Mouse (Mus musculus): ENCODE results near the gene Slc4a4.
"Not testable (repeated sequence)": the region's sequence is repeated elsewhere in the genome, so short reads cannot be mapped to it uniquely, and the experiment has no call there.

Gene Slc4a4

DNA sequence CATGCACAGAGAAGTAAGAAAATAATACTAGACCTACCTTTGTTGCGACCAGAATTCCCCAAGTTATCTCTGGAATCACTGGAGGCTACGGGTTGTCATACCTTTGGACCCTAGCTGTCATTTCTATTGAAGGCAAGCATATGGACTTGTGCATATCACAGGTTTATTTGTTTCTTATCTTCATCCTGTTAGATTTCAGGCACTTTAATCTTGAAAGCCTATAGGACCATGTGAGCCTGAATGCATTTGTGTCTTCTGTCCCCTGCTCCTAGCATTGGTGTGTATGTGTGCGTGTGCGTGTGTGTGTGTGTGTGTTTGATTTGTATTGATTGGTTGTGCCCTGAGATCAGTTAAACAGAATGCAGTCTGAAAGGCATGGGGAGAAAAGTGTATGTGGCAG lies 185.3 kb downstream of the Slc4a4 start:
- DNase-seq (ENCODE audit: low spot score in 2 of 2) = no peak

DNA sequence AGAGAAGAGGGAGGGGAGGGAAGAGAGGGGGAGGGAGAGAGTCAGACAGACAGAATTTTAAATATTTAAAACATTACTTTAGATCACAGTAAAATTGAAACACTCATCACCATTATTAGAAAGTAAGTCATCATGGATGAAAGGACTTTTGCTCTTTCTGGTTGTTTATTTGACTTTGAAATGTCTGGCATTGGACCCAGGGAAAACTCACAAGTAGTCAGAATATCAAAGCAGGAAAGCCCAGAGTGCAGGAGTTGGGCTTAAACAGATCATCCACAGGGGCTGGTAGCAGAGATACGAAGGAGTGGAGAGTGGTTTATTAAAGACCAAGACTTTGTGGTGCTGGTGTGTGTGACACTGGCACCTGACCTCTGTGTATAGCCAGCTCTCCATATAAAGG lies 191.1 kb downstream of the Slc4a4 start:
- DNase-seq (ENCODE audit: low spot score in 2 of 2) = no peak

DNA sequence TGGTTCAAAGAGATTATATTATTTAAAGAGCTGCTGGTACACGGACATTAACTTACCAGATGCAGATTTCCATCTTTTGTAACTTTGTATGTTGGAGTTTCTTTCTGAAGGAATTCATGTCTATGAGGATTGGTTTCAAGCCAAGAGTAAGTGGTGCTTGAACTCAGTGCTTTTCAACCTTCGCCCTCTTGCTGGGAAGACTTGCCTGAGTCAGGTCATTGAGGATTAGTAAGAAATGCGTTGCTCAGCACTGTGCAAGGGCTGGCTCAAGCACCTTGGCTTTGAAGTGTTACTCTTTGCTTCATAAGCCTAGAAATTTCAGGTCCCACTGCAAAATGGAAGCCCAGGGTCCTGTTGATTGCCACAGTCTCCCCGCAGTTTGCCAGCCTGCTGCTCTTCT lies 196.9 kb downstream of the Slc4a4 start:
- no peak for DNase-seq (ENCODE audit: low spot score in 2 of 2)

DNA sequence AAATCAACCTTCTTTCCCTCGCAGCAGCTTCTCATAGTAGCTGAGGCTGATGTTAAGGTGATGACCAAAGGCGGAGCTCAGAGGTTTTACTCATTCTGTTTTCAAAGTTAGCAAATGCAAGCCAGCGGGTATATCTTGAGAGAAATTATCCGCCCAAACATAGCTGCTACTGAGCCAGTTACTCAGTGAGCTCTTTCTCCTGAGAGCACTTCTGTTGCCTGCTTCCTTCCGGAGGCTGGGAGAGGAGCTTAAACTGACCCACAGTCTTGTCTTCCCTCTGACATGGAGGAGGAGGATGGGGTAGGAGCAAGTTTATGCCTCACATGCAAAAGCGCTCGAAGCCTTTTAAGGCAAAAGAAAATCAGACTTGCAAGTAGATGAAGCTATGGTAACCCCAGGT lies 201.3 kb downstream of the Slc4a4 start:
- peak; percentile 21 to 24 for DNase-seq (ENCODE audit: low spot score in 2 of 2)

DNA sequence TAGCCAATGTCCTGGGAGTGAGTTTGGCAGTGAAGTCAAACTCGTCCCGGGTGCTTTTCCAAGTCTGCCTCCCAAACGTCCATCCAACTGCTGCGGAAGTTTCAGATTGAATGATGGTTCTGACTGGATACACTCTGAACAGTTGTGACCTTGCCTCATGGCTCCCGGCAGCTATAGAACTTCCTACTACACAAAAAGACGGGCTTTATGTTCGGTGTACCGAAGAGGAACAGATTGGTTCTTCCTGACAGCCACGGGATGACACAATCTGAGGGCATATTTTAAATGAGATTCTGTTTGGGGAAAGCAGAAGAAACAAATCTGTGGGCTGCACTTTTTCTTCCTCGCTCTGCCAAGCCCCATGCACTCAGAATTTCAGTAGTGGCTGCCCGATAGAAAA lies 201.8 kb downstream of the Slc4a4 start:
- peak; percentile 19 to 42 for DNase-seq (ENCODE audit: low spot score in 2 of 2)

DNA sequence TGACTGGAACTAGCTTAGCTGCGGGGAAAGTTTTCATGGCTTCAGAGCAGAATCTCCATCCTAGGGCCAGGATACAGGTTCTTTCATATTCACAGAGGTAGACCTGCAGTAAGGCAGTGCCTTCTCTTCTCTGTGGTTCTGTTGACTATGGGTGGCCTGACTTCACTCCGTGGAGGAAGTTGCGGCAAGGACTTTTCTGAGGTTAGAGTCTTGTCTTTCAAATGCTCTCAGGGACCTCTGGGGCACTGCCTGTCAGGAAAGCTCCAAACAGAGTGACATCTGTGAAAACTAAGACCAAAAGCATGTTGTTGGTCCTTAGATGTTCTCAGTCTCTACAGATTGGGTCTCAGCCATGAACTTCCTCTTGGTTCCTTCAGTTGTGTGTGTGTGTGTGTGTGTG lies 203.5 kb downstream of the Slc4a4 start:
- no peak for DNase-seq (ENCODE audit: low spot score in 2 of 2)

DNA sequence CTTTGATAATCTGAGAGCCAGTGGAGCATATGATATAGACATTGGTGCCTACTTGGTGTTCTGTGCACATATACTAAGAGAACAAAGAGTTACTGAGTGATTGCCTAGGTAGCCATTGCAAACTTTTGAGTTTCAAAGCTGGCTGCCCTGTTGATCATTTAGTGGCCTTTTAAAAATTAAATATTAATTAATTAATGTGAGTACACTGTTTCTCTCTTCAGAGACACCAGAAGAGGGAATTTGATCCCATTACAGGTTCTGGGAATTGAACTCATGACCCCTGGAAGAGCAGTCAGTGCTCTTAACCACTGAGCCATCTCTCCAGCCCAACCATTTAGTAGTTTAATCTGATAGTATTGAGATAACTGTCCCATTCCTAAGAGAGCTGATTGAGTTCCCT lies 209.8 kb downstream of the Slc4a4 start:
- DNase-seq (ENCODE audit: low spot score in 2 of 2) = no peak

DNA sequence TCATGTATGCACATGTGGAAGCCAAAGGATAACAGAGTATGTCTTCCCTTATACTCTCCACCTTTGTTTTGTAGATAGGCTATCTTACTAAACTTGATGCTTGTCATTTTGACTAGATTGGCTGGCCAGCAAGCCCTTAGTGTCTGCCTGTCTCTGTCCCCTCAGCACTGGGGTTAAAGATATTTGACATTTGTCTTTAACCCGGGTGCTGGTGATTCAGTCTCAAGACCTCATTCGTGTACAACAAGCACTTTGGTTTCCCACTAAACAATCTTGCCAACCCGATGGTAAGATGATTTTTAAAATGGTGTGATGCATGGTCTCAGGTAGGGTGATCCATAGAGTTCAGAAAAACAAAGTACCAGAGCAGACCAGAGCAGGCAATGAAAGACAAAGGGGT lies 210.7 kb downstream of the Slc4a4 start:
- DNase-seq (ENCODE audit: low spot score in 2 of 2) = no peak

DNA sequence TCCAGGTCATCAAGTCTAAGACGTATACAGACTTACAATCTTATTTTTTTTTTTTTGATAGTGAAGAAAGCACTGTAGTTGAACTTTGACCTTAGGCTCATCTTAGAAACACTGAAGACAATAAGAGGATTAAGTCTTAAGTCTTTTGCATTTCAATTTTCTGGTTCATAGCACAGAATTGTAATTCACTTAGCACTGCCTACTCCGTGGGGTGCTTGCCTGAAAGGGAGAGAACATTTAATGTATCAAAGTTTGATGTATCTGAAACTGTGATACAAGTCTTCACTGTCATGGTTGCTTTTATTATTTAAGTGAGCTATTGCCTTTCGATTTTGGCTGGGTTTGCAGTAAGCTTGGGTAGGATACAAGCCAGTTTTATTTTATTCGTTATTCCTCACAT lies 211.5 kb downstream of the Slc4a4 start:
- DNase-seq (ENCODE audit: low spot score in 2 of 2) = no peak

DNA sequence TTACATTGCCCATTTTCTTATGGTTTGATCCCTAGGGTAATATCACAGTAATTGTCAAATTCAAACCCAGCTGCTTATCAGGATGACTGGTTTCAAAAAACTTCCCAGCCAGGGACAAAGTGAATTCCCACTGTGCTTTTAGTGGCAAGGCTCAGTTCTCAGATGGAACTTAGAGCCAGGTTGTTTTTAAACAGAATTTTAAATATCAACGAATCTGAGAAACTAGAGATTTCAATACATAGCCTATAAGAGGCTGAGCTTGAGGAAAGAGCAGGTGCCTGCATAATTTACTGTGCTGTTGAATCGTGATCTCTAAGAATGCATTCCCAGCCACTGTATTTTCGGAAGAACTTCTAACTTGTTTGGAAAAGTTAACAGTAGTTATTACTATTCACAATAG lies 213.3 kb downstream of the Slc4a4 start:
- DNase-seq (ENCODE audit: low spot score in 2 of 2) = no peak

DNA sequence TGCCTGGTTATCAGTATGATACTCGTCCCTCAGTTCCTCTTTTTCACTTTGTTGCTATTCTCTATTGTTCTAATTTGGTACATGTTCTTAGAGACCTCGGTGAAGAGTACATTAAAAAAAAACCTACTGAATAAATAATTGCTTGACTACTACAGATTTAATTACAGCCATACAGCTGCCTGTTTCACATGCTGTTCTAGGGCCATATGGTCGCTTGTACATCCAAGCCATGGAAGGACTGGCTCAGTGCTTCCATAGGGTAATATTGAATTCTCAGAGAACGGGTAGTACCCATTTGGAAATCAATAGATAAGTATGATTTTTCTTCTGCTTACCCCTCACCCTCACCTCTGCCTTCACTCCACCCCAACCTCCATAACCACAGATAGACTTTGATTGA lies 215.9 kb downstream of the Slc4a4 start:
- no peak for DNase-seq (ENCODE audit: low spot score in 2 of 2)

DNA sequence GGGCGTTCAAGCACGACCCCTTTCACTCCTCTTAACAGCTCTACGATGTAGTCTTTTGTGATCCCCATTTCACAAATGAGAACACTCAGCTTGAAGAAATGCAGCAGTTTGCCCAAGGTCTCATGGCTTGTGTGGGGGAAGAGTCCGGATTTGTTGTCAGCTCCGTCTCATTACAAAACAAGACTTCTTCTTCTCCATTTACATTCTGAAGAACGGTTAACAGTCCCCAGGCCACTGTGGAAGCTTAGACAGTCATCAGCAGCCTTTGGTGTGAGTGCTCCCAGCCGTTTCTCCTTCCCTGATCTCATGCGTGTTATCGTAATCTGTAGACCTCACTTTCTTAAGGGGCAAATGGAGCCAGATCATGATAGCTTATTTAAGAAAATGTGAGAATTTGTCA lies 218.7 kb downstream of the Slc4a4 start:
- no peak for DNase-seq (ENCODE audit: low spot score in 2 of 2)

DNA sequence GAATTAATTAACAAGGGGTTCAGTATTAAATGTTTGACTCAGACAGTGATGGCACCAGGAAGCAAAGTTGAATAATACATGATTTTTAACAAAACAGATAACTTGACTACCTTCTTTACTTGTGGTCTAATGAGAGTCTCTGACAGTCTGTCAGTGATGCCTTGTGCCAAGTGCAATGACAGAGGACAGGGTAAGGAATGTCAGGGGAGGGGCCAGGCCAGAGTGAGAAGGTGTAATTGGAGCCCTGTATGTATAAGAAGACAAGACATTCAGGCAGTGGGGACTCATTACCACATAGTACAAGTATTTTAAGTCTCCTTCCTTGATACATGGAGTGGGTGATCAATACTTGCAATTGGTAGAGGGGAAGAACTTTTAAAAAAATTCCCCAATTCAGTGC lies 219.6 kb downstream of the Slc4a4 start:
- no peak for DNase-seq (ENCODE audit: low spot score in 2 of 2)

DNA sequence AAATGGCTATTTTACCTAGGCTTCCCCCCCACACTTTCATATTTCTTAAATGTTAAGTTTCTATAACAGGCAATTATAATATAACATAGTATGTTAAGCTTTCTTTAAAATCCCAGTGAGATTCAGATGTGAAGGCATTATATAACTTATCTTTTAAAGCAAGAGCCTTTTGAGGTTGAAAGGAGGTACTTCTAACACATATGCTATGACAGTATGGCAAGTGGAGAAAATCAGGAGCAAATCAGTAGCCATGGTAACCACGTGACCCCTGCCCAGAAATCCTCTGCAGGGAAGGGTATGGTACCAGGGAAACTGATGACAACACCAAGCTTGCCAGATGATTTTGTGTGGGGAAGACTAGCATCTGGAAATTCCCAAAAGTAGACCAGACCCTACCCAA lies 222.2 kb downstream of the Slc4a4 start:
- DNase-seq (ENCODE audit: low spot score in 2 of 2) = no peak

DNA sequence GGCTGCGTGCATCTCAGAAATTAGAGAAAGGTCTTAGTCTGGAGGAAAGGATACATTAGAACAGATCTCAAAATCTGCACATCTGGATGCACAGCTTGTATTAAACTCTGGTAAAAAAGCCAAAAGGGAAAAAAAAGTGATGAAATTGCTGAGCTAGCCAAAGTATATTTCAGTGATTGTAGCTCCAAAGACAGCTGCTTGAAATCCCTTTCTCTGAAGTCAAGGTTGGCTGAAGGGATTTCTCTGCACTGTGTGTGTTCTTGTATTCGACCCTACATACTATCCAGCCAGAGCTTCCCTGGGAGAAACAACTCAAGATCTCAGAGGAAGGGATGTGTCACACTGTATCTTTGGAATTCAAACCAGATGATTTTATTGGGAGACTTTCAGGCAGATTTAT lies 223.2 kb downstream of the Slc4a4 start:
- DNase-seq (ENCODE audit: low spot score in 2 of 2) = no peak

DNA sequence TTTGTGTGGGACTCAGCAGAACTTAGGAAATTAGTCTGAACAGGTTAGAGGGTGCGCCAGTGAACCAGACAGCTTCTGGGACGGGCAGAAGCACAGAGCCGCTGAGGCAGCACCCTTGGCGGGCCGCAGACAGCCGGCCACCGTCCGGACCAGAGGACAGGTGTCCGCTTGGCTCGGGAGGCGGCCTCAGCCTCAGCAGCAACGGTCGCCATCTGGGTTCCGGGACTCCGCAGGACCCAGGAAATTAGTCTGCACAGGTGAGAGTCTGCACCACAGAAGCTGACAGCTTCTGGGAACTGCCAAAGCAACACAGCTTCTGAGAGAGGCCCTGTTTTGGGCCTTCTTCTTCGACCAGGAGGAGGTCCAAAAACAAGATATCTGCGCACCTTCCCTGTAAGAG lies 225.4 kb downstream of the Slc4a4 start:
- not testable (repeated sequence) for DNase-seq (ENCODE audit: low spot score in 2 of 2)

DNA sequence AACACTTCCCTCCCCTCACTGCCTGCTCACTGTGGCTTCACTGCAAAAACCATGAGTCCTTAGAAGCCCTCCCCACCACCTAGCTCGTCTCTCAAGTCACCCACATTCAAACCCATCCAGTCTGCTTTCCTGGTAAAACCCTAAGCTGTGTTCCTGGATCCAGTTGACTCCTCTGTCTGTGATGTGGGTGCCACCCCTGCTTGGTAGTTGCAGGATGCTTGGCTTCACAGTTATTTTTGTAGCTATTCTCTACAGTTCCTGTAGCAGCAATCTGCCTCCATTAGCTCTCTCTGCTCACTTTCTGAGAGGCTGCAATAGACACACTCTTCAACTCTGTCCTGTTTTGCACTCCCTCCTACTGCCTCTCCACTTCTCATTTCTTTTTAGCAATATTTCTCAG lies 234.3 kb downstream of the Slc4a4 start:
- peak in 1 of 2 experiments; percentile 24 for DNase-seq (ENCODE audit: low spot score in 2 of 2)

DNA sequence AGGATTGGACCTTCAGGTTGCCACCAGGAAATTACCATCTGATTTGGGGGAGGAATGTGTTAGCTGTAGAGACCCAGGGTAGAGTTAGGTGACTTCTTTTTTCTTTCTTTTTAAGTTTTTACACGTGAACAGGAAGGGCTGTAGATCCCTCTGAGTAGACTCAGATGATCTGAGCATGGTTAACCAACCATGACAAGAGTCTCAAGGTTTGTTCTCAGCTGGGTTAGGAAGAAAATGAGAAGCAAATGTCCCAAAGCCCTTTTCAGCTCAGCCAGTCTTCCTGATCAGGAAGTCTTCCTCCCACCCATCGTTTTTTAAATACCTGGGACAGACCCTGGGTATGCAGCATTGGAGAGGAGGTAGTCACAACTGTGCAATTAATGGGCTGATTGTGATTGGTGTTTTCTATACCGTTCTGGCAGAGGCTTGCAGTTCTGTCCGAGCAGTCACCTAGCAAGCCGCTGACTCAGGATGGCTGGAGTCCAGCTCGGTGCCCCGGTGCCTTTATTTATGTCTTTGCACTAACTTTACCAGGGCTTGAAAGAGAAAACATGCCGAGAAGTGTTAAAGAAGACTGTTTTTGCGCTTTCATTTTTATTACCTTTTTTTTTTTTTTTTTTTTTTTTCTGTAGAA lies 236.8 kb downstream of the Slc4a4 start:
- DNase-seq (ENCODE audit: low spot score in 2 of 2) = no peak

DNA sequence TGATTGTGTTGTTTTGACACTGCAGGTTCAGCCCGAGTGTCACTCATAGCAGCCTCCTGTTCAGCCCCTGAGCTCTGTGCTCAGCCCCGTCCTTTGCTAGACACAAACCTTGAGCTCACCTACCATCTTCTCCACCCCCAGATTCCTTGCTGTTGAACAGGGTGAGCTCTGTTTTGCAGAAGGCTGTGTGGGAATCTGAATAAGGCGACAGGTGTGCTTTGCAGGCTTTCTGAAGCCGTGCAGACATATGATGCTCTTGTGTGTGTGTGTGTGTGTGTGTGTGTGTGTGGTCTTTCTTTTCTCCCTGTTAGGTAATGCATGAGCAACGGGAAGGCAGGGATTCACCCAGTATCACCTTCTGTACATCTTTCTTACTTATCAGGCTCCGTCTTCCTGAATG lies 241.6 kb downstream of the Slc4a4 start:
- no peak for DNase-seq (ENCODE audit: low spot score in 2 of 2)

DNA sequence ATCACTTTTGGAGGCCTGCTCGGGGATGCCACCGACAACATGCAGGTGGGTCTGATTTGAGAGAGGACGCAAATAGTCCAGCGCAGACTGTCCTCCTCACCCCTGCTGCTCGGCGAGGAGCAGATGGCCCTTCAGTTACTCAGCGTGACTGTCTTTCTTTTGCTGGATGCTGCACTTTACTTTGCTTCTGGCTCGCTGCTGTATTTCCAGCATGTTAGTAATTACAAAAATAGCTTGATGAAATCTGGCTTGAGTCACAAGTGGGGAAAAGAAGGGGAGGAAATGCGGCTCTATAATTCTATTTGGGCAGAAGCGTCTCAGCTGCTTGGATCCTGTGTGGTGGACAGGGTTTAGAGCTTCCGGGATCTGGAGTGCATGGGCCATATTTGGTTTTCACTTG lies 249.2 kb downstream of the Slc4a4 start:
- DNase-seq (ENCODE audit: low spot score in 2 of 2) = peak; percentile 69 to 77

DNA sequence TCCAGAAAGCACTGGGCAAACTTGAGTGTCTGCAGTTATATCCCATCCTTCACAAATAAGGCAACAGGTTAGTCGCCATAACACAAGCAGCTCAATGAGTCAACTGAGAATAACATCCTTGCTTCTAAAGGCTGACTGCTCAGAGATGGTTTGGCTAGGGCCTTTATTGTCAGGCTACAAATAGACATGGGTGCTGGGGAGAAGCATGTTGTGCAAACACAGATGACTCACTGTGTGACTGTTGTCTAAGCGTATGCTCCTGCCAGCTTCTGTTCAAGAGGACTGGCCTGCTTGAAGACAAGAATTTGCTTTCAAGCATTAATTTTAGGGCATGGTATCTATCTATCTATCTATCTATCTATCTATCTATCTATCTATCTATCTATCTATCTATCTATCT lies 253.5 kb downstream of the Slc4a4 start:
- peak in 1 of 2 experiments; percentile 32 for DNase-seq (ENCODE audit: low spot score in 2 of 2)

DNA sequence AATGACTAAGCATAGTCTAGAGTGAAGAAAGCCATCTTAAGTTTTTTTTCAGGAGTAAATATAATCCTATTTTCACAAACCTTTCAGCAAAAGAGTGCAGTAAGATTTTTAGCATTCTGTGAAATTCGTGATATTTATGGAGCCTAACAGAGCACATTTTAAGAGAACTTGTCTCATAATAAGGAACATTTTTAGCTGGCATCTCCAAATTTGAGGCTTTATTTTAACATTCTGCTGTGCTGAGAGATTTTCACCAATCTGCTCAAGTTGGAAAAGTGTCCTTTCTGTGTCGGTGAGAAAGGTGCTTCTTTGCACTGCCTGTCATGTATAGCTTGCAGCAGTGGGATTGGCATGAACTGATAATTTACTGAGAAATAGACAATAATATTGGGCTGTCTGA lies 255.1 kb downstream of the Slc4a4 start:
- no peak for DNase-seq (ENCODE audit: low spot score in 2 of 2)

DNA sequence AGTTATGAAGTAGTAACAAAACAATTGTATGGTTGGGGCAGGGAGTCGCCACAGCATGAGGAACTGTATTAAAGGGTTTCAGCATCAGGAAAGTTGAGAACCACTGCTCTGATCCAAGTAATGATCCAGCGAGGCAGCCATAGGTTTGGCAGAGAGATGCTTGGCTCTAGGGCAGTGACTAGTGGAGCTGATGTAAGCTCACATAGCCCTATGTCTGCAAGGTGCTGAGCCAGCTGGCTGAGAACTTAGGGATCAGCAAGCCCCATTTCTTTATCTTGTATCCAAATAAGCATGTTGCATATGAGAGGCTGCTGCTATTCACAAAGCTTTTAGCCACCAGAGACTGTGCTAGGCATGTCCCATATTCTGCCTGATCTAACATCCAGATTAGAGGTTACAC lies 259.7 kb downstream of the Slc4a4 start:
- DNase-seq (ENCODE audit: low spot score in 2 of 2) = no peak

DNA sequence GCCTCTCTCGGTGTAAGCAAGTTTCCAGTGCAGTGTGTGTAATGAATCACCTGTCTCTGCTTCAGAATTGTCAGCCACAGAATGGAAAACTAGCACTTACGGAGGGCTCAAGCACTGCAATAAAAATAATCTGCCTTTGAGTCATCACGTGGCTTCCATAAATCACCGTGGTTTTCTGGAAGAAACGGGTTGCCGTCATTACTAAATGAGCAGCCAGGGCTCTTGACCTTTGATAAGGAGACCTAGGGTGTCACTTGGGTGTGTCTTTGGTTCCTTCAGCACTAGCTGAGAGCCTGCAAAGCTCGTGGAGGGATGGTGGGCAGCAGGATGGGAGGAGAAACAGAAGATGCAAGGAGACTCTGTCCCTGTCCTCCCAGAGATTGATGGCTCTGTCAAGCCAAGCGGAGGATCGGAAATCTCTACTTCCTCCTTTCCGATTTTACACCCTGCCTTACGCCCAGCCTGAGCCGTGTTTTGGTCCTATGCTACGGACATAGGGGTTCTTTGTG lies 260.7 kb downstream of the Slc4a4 start:
- no peak for DNase-seq (ENCODE audit: low spot score in 2 of 2)
